Mouse (Mus musculus): ENCODE data around the gene Pex11g. TPM values are rescaled to one million over a fixed set of nuclear protein-coding genes. Genes with fewer than 3 reads are reported as not detected.

The Pex11g gene
- polyA plus RNA-seq, 1 experiment from 2014 or later: 4.5 TPM

DNA sequence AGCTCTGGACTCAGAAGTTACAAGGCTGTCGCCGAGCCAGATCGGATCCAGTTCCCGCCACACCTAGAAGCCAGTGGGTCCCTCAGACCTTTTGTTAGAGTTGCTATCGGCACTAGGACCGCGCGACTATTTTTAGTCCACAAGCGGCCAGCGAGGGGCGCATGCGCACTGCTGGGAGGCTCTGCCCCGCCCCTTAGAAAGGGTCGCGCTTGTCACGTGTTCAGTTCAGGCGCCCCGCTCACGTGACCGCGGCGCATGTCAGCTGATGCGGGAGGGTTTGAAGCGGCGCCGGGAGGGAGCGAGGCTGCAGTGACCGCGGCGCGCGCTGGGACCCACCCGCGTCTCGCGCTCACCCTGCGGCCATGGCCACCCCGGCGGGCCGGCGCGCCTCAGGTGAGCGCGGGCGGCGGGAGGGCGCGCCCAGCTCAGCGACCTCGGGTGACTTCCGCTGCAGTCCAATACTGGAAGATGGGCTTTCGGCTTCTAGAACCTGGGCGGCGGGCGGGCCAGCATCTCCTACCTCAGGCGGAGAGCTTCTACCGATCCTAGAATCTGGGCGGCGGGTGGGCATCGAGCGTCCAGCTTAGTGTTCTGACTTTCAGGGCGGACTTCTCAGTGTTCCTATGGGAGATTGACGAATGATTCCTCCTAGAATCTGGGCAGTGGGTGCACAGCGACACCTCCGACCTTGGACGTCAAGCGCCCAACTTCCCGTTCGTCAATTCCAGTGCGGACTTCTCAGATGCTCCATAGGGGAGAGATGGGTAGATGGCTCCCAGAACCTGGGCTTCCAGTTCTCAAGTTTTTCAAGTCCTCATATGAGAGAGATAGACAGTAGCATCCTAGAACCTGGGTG is 33.0 kb upstream of the Pex11g start, which contains the start of gene Mcoln1:
TSS of gene Mcoln1 (plus strand) at position 223 of the 856 bp plus-strand sequence.
- H3K27me3 ChIP-seq (ENCODE audit: control insufficient read depth, insufficient read depth, low read depth, low read length): no peaks in the 10 kb centered on the region
- under 1% methylated on average over 61 of the region's 70 CpGs for WGBS
- H3K4me2 ChIP-seq (ENCODE audit: low read length): peak within 1 kb of the TSS; percentile 88
- ATAC-seq: peak; percentile 85
- peaks cover 16% of the 10 kb centered on the region for H3K4me1 ChIP-seq (ENCODE audit: control insufficient read depth, insufficient read depth, low read length)
- H3K36me3 ChIP-seq (ENCODE audit: control insufficient read depth, insufficient read depth, low read length): peaks cover 12% of the 10 kb centered on the region
- H3K27ac ChIP-seq (ENCODE audit: low read length): peak within 1 kb of the TSS; percentile 93
- H3K9ac ChIP-seq (ENCODE audit: low read depth, low read length): peak within 1 kb of the TSS; percentile 84
- H3K4me3 ChIP-seq (ENCODE audit: low read depth, low read length): peak within 1 kb of the TSS; percentile 77
- no peaks in the 10 kb centered on the region; the same call in 1 of the 2 replicates for H3K9me3 ChIP-seq (replicated peaks; ENCODE audit: control insufficient read depth, low read length, poor library complexity, severe bottlenecking)

- Histone ChIP-seq H3K9me3 (replicated peaks; ENCODE audit: control insufficient read depth, low read length, poor library complexity, severe bottlenecking) (no peaks in the 10 kb centered on the region; the same call in 1 of the 2 replicates), H3K4me1 (ENCODE audit: control insufficient read depth, insufficient read depth, low read length) (peaks cover 17% of the 10 kb centered on the region), H3K4me3 (ENCODE audit: low read depth, low read length) (peak overlapping the region; percentile 77), H3K9ac (ENCODE audit: low read depth, low read length) (peak overlapping the region; percentile 75), H3K27ac (ENCODE audit: low read length) (peak overlapping the region; percentile 93), H3K36me3 (ENCODE audit: control insufficient read depth, insufficient read depth, low read length) (peaks cover 20% of the 10 kb centered on the region), H3K4me2 (ENCODE audit: low read length) (peak overlapping the region; percentile 84), H3K27me3 (ENCODE audit: control insufficient read depth, insufficient read depth, low read depth, low read length) (no peaks in the 10 kb centered on the region)
- WGBS: 8% methylated on average over 8 of the region's 8 CpGs
- ATAC-seq: peak; percentile 27
Measured at GRCm38 (mm10) chr8:3499751-3500150, 32.3 kb upstream of the Pex11g start.

DNA sequence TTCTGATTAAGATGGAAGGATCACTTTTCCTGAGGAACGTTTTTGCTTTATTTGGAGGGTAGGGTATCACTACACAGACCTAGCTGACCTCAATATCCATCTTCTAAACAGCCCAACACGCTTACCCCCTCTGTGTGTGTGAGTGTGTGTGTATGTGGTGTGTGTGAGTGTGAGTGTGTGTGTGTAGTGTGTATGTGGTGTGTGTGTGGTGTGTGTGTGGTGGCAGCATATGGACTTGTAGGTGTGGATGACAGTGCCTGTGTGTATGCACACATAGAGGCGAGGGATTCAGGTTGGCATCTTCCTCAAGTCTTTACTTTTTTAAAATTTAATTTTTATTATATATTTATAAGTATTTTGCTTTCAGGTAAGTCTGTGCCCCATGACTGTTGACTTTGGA is 31.1 kb upstream of the Pex11g start:
- ATAC-seq: no peak
- H3K27me3 ChIP-seq (ENCODE audit: control insufficient read depth, insufficient read depth, low read depth, low read length): no peaks in the 10 kb centered on the region
- no peak overlapping the region for H3K4me3 ChIP-seq (ENCODE audit: low read depth, low read length)
- 88% methylated on average over 3 of the region's 3 CpGs for WGBS
- peaks cover 23% of the 10 kb centered on the region for H3K36me3 ChIP-seq (ENCODE audit: control insufficient read depth, insufficient read depth, low read length)
- no peak overlapping the region for H3K27ac ChIP-seq (ENCODE audit: low read length)
- H3K4me1 ChIP-seq (ENCODE audit: control insufficient read depth, insufficient read depth, low read length): peaks cover 26% of the 10 kb centered on the region
- H3K9me3 ChIP-seq (replicated peaks; ENCODE audit: control insufficient read depth, low read length, poor library complexity, severe bottlenecking): no peaks in the 10 kb centered on the region; the same call in 1 of the 2 replicates
- no peak overlapping the region for H3K4me2 ChIP-seq (ENCODE audit: low read length)
- H3K9ac ChIP-seq (ENCODE audit: low read depth, low read length): no peak overlapping the region

GRCm38 (mm10) chr8:3496428-3496748 is 28.9 kb upstream of the Pex11g start:
- Histone ChIP-seq H3K27me3 (ENCODE audit: control insufficient read depth, insufficient read depth, low read depth, low read length) (no peaks in the 10 kb centered on the region), H3K9ac (ENCODE audit: low read depth, low read length) (no peak overlapping the region), H3K9me3 (replicated peaks; ENCODE audit: control insufficient read depth, low read length, poor library complexity, severe bottlenecking) (no peaks in the 10 kb centered on the region; the same call in 1 of the 2 replicates), H3K4me1 (ENCODE audit: control insufficient read depth, insufficient read depth, low read length) (peaks cover 25% of the 10 kb centered on the region), H3K27ac (ENCODE audit: low read length) (no peak overlapping the region), H3K36me3 (ENCODE audit: control insufficient read depth, insufficient read depth, low read length) (peaks cover 23% of the 10 kb centered on the region), H3K4me3 (ENCODE audit: low read depth, low read length) (no peak overlapping the region), H3K4me2 (ENCODE audit: low read length) (no peak overlapping the region)
- no peak for ATAC-seq
- WGBS: 92% methylated on average over 15 of the region's 15 CpGs

DNA sequence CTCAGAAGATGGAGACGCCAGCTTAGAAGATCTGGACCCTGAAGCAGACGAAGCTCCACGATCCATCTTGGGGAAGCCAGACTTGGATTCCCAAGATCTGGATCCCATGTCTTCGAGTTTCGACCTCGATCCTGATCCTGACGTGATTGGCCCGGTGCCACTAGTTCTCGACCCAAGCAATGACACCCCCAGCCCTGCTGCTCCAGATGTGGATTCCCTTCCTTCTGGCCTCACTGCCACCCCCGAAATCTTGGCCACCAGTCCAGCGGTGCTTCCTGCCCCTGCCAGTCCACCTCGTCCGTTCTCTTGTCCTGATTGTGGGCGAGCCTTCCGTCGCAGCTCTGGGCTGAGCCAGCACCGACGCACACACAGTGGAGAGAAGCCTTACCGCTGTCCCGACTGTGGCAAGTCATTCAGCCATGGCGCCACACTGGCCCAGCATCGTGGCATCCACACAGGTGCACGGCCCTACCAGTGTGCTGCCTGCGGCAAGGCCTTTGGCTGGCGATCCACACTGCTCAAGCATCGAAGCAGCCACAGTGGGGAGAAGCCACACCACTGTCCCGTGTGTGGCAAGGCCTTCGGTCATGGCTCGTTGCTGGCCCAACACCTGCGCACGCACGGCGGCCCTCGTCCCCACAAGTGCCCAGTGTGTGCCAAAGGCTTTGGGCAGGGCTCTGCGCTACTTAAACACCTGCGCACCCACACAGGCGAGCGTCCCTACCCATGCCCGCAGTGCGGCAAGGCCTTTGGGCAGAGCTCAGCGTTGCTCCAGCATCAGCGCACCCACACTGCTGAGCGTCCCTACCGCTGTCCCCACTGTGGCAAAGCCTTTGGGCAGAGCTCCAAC is 28.3 kb upstream of the Pex11g start:
- Histone ChIP-seq H3K27ac (ENCODE audit: low read length) (no peak overlapping the region), H3K4me3 (ENCODE audit: low read depth, low read length) (no peak overlapping the region), H3K36me3 (ENCODE audit: control insufficient read depth, insufficient read depth, low read length) (peaks cover 23% of the 10 kb centered on the region), H3K4me1 (ENCODE audit: control insufficient read depth, insufficient read depth, low read length) (peaks cover 19% of the 10 kb centered on the region), H3K4me2 (ENCODE audit: low read length) (no peak overlapping the region), H3K9ac (ENCODE audit: low read depth, low read length) (no peak overlapping the region), H3K9me3 (replicated peaks; ENCODE audit: control insufficient read depth, low read length, poor library complexity, severe bottlenecking) (no peaks in the 10 kb centered on the region; the same call in 1 of the 2 replicates), H3K27me3 (ENCODE audit: control insufficient read depth, insufficient read depth, low read depth, low read length) (no peaks in the 10 kb centered on the region)
- WGBS: 96% methylated on average over 44 of the region's 44 CpGs
- ATAC-seq: no peak

DNA sequence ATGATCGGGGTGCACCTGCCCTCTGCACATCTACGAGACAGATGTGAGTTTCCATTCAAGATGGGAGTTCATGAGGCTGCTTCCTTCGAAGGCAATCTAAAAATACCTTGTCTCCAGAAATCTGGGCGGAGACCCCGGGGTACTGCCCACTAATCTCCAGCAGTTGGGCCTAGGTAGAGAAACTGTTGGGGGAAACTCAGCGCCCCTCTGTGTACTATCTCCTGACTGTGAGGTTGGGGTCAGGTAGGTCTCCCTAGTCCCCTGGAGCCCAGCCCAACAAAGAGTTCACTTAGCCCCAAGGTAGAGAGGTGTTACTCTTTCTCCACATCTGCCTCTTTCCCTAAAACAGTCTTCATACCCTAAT is 26.3 kb upstream of the Pex11g start:
- peak; percentile 26 for ATAC-seq
- Histone ChIP-seq H3K36me3 (ENCODE audit: control insufficient read depth, insufficient read depth, low read length) (peaks cover 23% of the 10 kb centered on the region), H3K27me3 (ENCODE audit: control insufficient read depth, insufficient read depth, low read depth, low read length) (no peaks in the 10 kb centered on the region), H3K4me2 (ENCODE audit: low read length) (peak overlapping the region; percentile 71), H3K4me3 (ENCODE audit: low read depth, low read length) (peak overlapping the region; percentile 64), H3K4me1 (ENCODE audit: control insufficient read depth, insufficient read depth, low read length) (peaks cover 16% of the 10 kb centered on the region), H3K9ac (ENCODE audit: low read depth, low read length) (peak overlapping the region; percentile 93), H3K27ac (ENCODE audit: low read length) (peak overlapping the region; percentile 93), H3K9me3 (replicated peaks; ENCODE audit: control insufficient read depth, low read length, poor library complexity, severe bottlenecking) (no peaks in the 10 kb centered on the region; the same call in 1 of the 2 replicates)
- WGBS: 34% methylated on average over 6 of the region's 6 CpGs

GRCm38 (mm10) chr8:3492901-3493844 is 25.7 kb upstream of the Pex11g start, which contains the start of gene Zfp358:
Zfp358 (plus strand) TSS chr8:3493138.
- H3K4me2 ChIP-seq (ENCODE audit: low read length): peak within 1 kb of the TSS; percentile 71
- ATAC-seq: peak; percentile 91
- WGBS: under 1% methylated on average over 56 of the region's 64 CpGs
- peaks cover 14% of the 10 kb centered on the region for H3K4me1 ChIP-seq (ENCODE audit: control insufficient read depth, insufficient read depth, low read length)
- H3K9ac ChIP-seq (ENCODE audit: low read depth, low read length): peak within 1 kb of the TSS; percentile 93
- peak within 1 kb of the TSS; percentile 64 for H3K4me3 ChIP-seq (ENCODE audit: low read depth, low read length)
- peak within 1 kb of the TSS; percentile 93 for H3K27ac ChIP-seq (ENCODE audit: low read length)
- H3K27me3 ChIP-seq (ENCODE audit: control insufficient read depth, insufficient read depth, low read depth, low read length): no peaks in the 10 kb centered on the region
- H3K36me3 ChIP-seq (ENCODE audit: control insufficient read depth, insufficient read depth, low read length): peaks cover 23% of the 10 kb centered on the region
- no peaks in the 10 kb centered on the region; the same call in 1 of the 2 replicates for H3K9me3 ChIP-seq (replicated peaks; ENCODE audit: control insufficient read depth, low read length, poor library complexity, severe bottlenecking)

GRCm38 (mm10) chr8:3485192-3485591 is 17.7 kb upstream of the Pex11g start:
- Histone ChIP-seq H3K27ac (ENCODE audit: low read length) (no peak overlapping the region), H3K27me3 (ENCODE audit: control insufficient read depth, insufficient read depth, low read depth, low read length) (no peaks in the 10 kb centered on the region)
- 21% methylated on average over 5 of the region's 5 CpGs for WGBS

More at GRCm38 (mm10) chr8:3485192-3485591, 17.7 kb upstream of the Pex11g start:
- Histone ChIP-seq H3K4me1 (ENCODE audit: control insufficient read depth, insufficient read depth, low read length) (no peaks in the 10 kb centered on the region), H3K9ac (ENCODE audit: low read depth, low read length) (no peak overlapping the region), H3K4me2 (ENCODE audit: low read length) (no peak overlapping the region), H3K4me3 (ENCODE audit: low read depth, low read length) (no peak overlapping the region), H3K9me3 (replicated peaks; ENCODE audit: control insufficient read depth, low read length, poor library complexity, severe bottlenecking) (no peaks in the 10 kb centered on the region), H3K36me3 (ENCODE audit: control insufficient read depth, insufficient read depth, low read length) (no peaks in the 10 kb centered on the region)
- ATAC-seq: no peak

All from midbrain, embryonic 16.5 days (tissue).